Mouse (Mus musculus): ENCODE measurements around the gene Ppp1r14c. TPM values are rescaled to one million over a fixed set of nuclear protein-coding genes. Genes with fewer than 3 reads are reported as not detected.
"Not testable (repeated sequence)": the region's sequence is repeated elsewhere in the genome, so short reads cannot be mapped to it uniquely, and the experiment has no call there.

Ppp1r14c gene
- polyA plus RNA-seq, 1 experiment, result 13.4 TPM

- no peaks in the 10 kb centered on the region for H3K27me3 ChIP-seq (ENCODE audit: control insufficient read depth, insufficient read depth, low read length)
- H3K4me1 ChIP-seq (ENCODE audit: control insufficient read depth, insufficient read depth, low read length), result no peaks in the 10 kb centered on the region
- H3K4me3 ChIP-seq (replicated peaks; ENCODE audit: insufficient read depth, low read depth, low read length), result no peak overlapping the region
- no peak overlapping the region for H3K27ac ChIP-seq (ENCODE audit: insufficient read depth, low read length)
- WGBS, result 38% methylated on average over 1 of the region's 1 CpGs
- DNase-seq, result no peak
- no peak for TF ChIP-seq POLR2A (IDR thresholded peaks at IDR 0.05; ENCODE audit: borderline replicate concordance, insufficient read depth, low read length)
- no peak for TF ChIP-seq CTCF (IDR thresholded peaks at IDR 0.05; ENCODE audit: borderline replicate concordance, insufficient read depth, low read depth, low read length)
Observed at GRCm38 (mm10) chr10:3479772-3480171, 113.9 kb downstream of the Ppp1r14c start.

DNA sequence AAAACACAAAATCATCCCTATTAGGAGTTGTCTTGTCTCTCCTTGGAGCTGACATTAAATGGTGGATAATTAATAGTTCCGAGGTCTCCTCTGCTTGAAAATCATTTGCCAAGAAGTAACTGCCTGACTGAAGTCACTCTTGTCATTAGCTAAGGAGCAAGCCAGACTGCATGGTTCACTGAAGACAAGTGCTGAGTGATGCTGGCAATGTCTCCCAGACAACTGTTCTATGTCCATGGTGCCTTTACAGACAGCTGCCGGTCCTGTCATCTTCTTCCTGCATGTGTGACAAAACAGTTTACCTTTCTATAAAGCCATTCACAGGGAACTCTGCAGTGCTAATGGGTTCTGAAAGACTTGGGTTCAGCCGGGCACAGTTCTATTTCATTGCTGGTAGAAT, 124.2 kb downstream of the Ppp1r14c start:
- Histone ChIP-seq H3K4me3 (replicated peaks; ENCODE audit: insufficient read depth, low read depth, low read length) (no peak overlapping the region), H3K27me3 (ENCODE audit: control insufficient read depth, insufficient read depth, low read length) (no peaks in the 10 kb centered on the region), H3K4me1 (ENCODE audit: control insufficient read depth, insufficient read depth, low read length) (no peaks in the 10 kb centered on the region), H3K27ac (ENCODE audit: insufficient read depth, low read length) (no peak overlapping the region)
- WGBS, result 44% methylated on average over 3 of the region's 3 CpGs
- TF ChIP-seq CTCF (IDR thresholded peaks at IDR 0.05; ENCODE audit: borderline replicate concordance, insufficient read depth, low read depth, low read length) (no peak), POLR2A (IDR thresholded peaks at IDR 0.05; ENCODE audit: borderline replicate concordance, insufficient read depth, low read length) (no peak)
- DNase-seq, result no peak

DNA sequence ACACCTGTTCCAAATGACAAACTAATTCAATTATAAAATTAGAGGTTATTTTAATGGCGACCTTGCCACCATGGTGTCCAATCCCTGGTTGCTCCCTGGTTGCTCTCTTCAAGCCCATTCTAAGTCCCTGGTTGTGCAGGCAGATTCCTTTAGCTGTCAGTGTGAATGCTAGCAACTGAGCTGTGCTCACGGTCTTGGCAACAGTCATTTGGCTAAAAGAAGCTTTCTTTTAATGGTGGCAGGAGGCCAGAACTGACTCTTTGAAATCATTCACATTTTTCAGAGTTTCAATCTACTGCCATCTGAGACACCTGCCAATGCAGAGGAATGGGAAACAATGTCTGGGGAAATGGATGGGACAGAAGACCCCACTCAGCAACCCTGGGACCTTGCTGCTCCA, 130.9 kb downstream of the Ppp1r14c start:
- Histone ChIP-seq H3K27ac (ENCODE audit: insufficient read depth, low read length) (no peak overlapping the region), H3K4me3 (replicated peaks; ENCODE audit: insufficient read depth, low read depth, low read length) (no peak overlapping the region), H3K27me3 (ENCODE audit: control insufficient read depth, insufficient read depth, low read length) (no peaks in the 10 kb centered on the region), H3K4me1 (ENCODE audit: control insufficient read depth, insufficient read depth, low read length) (no peaks in the 10 kb centered on the region)
- 31% methylated on average over 2 of the region's 2 CpGs for WGBS
- no peak for DNase-seq
- TF ChIP-seq POLR2A (IDR thresholded peaks at IDR 0.05; ENCODE audit: borderline replicate concordance, insufficient read depth, low read length) (no peak), CTCF (IDR thresholded peaks at IDR 0.05; ENCODE audit: borderline replicate concordance, insufficient read depth, low read depth, low read length) (no peak)

- H3K27ac ChIP-seq (ENCODE audit: insufficient read depth, low read length); DNase-seq; H3K4me3 ChIP-seq (replicated peaks; ENCODE audit: insufficient read depth, low read depth, low read length); H3K27me3 ChIP-seq (ENCODE audit: control insufficient read depth, insufficient read depth, low read length); H3K4me1 ChIP-seq (ENCODE audit: control insufficient read depth, insufficient read depth, low read length): not testable (repeated sequence)
- 97% methylated on average over 6 of the region's 6 CpGs for WGBS
Observed at GRCm38 (mm10) chr10:3500846-3501245, 135.0 kb downstream of the Ppp1r14c start.

GRCm38 (mm10) chr10:3507484-3508221, 141.8 kb downstream of the Ppp1r14c start:
- DNase-seq, result peak; percentile 30 to 33
- 56% methylated on average over 8 of the region's 8 CpGs for WGBS
- TF ChIP-seq CTCF (IDR thresholded peaks at IDR 0.05; ENCODE audit: borderline replicate concordance, insufficient read depth, low read depth, low read length) (no peak), POLR2A (IDR thresholded peaks at IDR 0.05; ENCODE audit: borderline replicate concordance, insufficient read depth, low read length) (no peak)
- H3K27me3 ChIP-seq (ENCODE audit: control insufficient read depth, insufficient read depth, low read length), result no peaks in the 10 kb centered on the region
- H3K27ac ChIP-seq (ENCODE audit: insufficient read depth, low read length), result no peak overlapping the region
- H3K4me1 ChIP-seq (ENCODE audit: control insufficient read depth, insufficient read depth, low read length), result no peaks in the 10 kb centered on the region
- H3K4me3 ChIP-seq (replicated peaks; ENCODE audit: insufficient read depth, low read depth, low read length), result no peak overlapping the region

- WGBS, result 83% methylated on average over 2 of the region's 2 CpGs
- no peak for DNase-seq
- H3K27me3 ChIP-seq (ENCODE audit: control insufficient read depth, insufficient read depth, low read length), result no peaks in the 10 kb centered on the region
- no peaks in the 10 kb centered on the region for H3K4me1 ChIP-seq (ENCODE audit: control insufficient read depth, insufficient read depth, low read length)
- no peak overlapping the region for H3K27ac ChIP-seq (ENCODE audit: insufficient read depth, low read length)
- TF ChIP-seq CTCF (IDR thresholded peaks at IDR 0.05; ENCODE audit: borderline replicate concordance, insufficient read depth, low read depth, low read length), result no peak
- no peak for TF ChIP-seq POLR2A (IDR thresholded peaks at IDR 0.05; ENCODE audit: borderline replicate concordance, insufficient read depth, low read length)
- H3K4me3 ChIP-seq (replicated peaks; ENCODE audit: insufficient read depth, low read depth, low read length), result no peak overlapping the region
Observed at GRCm38 (mm10) chr10:3508222-3508588, 142.3 kb downstream of the Ppp1r14c start.

DNA sequence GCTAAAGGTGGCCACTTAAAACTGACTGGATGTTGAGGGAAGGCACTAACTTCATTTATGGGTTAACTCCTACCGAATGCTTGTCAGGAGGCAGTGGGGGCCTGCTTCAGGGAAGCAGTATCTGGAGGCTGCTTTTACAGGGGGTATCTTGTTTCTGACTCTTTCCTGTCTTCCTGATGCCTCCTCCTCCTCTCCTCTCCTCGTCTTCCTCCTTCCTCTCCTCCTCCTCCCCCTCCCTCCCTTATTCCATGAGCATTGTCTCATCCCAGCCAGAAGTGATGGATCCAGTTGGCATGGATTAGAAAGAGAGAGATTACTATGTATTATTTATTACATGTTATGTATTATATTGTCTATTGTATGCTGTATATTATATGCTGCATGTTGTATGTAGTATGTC, 142.9 kb downstream of the Ppp1r14c start:
- WGBS, result 87% methylated on average over 2 of the region's 2 CpGs

DNA sequence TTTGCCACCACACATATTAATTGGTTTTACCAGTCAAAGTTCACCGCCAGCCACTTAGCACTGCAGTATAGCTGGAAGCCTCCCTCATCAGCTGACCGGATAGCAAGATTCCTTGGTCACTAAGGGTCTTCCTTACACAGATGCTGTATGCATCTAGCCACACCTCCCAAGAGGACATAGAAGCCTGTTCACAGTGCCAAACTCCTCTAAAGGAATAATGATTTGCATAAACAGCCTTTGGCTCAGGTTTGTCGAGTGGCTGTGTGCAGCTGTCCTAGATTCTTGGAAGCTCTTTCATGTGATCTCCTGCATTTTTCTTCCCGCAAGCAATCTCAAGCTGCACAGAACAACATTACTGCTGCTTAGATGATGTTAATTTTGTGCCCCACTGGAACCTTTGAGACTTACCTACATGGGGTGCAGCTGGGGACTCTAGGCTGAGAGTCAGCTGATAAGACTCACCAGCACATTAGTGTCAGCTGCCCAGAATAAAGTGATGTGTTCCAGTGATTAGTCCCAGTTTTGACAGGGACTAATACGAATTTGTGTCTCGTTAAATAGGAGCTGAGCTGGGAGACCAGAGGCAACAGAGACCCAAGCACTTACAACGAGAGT, 143.9 kb downstream of the Ppp1r14c start:
- Histone ChIP-seq H3K4me3 (replicated peaks; ENCODE audit: insufficient read depth, low read depth, low read length) (no peak overlapping the region), H3K27me3 (ENCODE audit: control insufficient read depth, insufficient read depth, low read length) (no peaks in the 10 kb centered on the region), H3K27ac (ENCODE audit: insufficient read depth, low read length) (no peak overlapping the region), H3K4me1 (ENCODE audit: control insufficient read depth, insufficient read depth, low read length) (no peaks in the 10 kb centered on the region)
- 77% methylated on average over 7 of the region's 7 CpGs for WGBS
- no peak for TF ChIP-seq CTCF (IDR thresholded peaks at IDR 0.05; ENCODE audit: borderline replicate concordance, insufficient read depth, low read depth, low read length)
- TF ChIP-seq POLR2A (IDR thresholded peaks at IDR 0.05; ENCODE audit: borderline replicate concordance, insufficient read depth, low read length), result no peak
- DNase-seq, result no peak

More for the DNA sequence above, 142.9 kb downstream of the Ppp1r14c start:
- Histone ChIP-seq H3K4me3 (replicated peaks; ENCODE audit: insufficient read depth, low read depth, low read length) (no peak overlapping the region), H3K4me1 (ENCODE audit: control insufficient read depth, insufficient read depth, low read length) (no peaks in the 10 kb centered on the region), H3K27me3 (ENCODE audit: control insufficient read depth, insufficient read depth, low read length) (no peaks in the 10 kb centered on the region), H3K27ac (ENCODE audit: insufficient read depth, low read length) (no peak overlapping the region)
- DNase-seq, result no peak
- TF ChIP-seq CTCF (IDR thresholded peaks at IDR 0.05; ENCODE audit: borderline replicate concordance, insufficient read depth, low read depth, low read length) (no peak), POLR2A (IDR thresholded peaks at IDR 0.05; ENCODE audit: borderline replicate concordance, insufficient read depth, low read length) (no peak)
